Mouse (Mus musculus) adrenal gland, postnatal 25 days (tissue): ENCODE measurements at regions not wholly inside any gene's neighbourhood (a gene's known extent, or its start where the extent isn't known, plus 50 kb on each side); places are given as distances from the start of the nearest gene placed in this dataset.
A peak's percentile ranks its signal among the peaks of the same experiment; 100 is the strongest.

ENCODE experiments used
- DNase-seq: peaks from one replicate; pipeline ENCODE4 v3.0.0; 2021; ENCODE audit warnings: mixed read lengths

GRCm38 (mm10) chr11:56159412-56160074, 118.7 kb upstream of the Nmur2 start:
- DNase-seq: peak; percentile 8

- no peak for DNase-seq
Measured at GRCm38 (mm10) chr11:56150825-56151342, 110.1 kb upstream of the Nmur2 start.

- no peak for DNase-seq
Measured at GRCm38 (mm10) chr11:56149752-56150151, 108.9 kb upstream of the Nmur2 start.

DNA sequence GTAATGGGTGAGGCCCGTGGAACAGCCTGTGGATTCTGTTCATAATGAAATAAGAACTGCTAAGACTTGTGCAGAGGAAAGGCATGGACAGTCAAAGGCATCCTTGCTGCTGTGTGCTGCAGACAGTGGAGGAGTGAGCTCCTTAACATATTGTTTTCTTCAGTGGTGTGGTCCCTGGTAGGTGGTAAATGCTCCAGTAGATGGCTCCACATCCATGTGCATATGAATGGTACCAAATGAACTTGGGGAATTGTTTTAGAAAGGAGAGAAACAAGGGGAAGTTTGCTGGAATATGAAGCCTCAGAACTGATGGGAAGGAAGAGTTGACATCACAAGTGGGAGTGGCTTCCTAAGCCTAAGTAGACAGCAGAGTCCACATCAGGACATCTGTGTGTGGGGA, 108.1 kb upstream of the Nmur2 start:
- no peak for DNase-seq

- DNase-seq: no peak
Measured at GRCm38 (mm10) chr11:56146708-56147107, 105.9 kb upstream of the Nmur2 start.

GRCm38 (mm10) chr11:56131339-56131823, 90.6 kb upstream of the Nmur2 start:
- DNase-seq: no peak

DNA sequence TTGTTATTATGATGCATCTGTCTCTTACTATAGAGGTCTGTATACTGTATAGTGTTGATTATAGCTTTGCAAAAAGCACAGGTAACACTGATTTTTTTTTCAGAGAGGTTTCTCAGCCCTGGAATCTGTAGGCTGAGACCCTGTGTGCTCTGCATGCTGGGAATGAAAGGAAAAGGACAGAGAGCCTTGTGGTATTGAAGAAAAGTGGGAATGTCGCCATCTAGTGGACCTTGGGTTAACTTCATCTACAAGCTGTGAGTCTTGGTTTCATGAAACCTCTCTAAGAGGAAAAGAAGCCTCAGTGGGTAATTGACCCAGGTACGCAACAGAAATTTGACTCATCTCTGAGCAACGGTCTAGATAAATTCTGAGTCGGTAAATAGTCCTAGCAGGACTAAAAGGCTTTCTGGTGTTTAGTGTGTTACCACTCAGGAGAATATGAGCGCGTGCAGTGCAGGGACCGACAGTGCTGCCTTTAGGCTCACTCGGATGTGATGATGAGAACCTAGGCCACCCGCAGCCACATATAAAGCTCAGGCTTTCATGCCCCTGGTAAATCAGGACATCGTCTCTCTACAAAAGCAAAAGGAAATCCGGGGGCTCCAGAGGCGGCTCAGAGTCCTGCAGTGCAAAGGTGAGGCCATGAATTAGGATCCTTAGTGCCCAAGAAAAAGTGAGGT, 75.9 kb upstream of the Nmur2 start:
- no peak for DNase-seq

GRCm38 (mm10) chr11:56107929-56108328, 67.1 kb upstream of the Nmur2 start:
- DNase-seq: peak; percentile 80

DNA sequence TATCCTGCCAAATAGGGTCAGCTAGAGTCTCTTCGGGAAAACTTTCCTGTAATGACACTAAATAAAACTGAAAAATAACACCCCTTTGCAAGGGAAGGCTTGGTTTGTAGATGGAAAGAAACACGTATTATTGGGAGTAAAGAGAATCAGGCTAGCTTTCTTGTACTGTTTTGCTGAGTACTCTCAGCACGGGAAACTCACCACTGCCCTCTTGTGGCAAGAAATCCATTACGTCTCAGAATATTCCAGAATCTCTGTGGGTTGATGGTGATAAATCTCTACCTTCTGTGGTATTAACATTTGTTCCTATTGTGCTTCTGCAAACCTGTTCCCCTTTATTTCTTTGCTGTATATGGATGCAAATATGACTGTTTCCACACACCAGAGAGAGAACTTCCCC, 64.8 kb upstream of the Nmur2 start:
- peak; percentile 15 for DNase-seq

DNA sequence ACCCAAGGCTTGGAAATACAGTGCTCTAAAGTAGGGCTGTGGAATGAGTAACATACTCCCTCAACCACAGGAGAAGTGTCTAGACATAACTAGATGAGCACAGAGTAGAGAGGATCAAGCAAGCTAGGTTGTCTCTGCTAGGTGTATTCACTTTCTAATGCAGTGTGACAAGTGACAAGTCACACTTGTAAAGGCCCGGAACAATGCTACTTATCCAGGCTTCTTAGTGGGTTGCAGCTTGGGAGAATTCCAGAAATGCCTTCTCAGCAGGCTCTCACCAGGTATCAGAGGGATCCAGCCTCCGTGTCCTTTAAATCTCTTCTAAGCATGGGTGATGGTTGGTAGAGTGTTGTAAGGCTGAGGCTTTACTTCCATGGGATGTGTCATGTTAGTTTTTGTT, 52.1 kb upstream of the Nmur2 start:
- no peak for DNase-seq
